Mouse (Mus musculus) ES-Bruce4 (cell line): ENCODE measurements around the gene Enpp6. TPM values are rescaled to one million over a fixed set of nuclear protein-coding genes. Genes with fewer than 3 reads are reported as not detected.

ENCODE experiments used
- H3K27ac ChIP-seq: 2 replicates; pipeline ENCODE4 v1.5.1; 2012; ENCODE audit warnings: low read length, inconsistent platforms; ENCODE audit not compliant: insufficient read depth
- H3K27me3 ChIP-seq: 2 replicates; pipeline ENCODE4 v1.6.1; 2012; ENCODE audit warnings: mild to moderate bottlenecking, low read length, inconsistent platforms; ENCODE audit not compliant: control insufficient read depth, poor library complexity, insufficient read depth, severe bottlenecking
- H3K36me3 ChIP-seq: 2 replicates; pipeline ENCODE4 v1.6.1; 2012; ENCODE audit warnings: inconsistent platforms, mild to moderate bottlenecking, low read length, moderate library complexity; ENCODE audit not compliant: control insufficient read depth, poor library complexity, insufficient read depth, severe bottlenecking
- H3K4me1 ChIP-seq: one replicate; pipeline ENCODE4 v1.8.1; 2011; ENCODE audit warnings: low read length; ENCODE audit not compliant: control insufficient read depth, insufficient read depth
- H3K4me3 ChIP-seq: 2 replicates; pipeline ENCODE4 v1.5.1; 2011; ENCODE audit warnings: low read depth, mild to moderate bottlenecking, low read length
- H3K9ac ChIP-seq: 2 replicates; pipeline ENCODE4 v1.6.1; 2012; ENCODE audit warnings: low read depth, mild to moderate bottlenecking, inconsistent platforms; ENCODE audit not compliant: poor library complexity, severe bottlenecking
- H3K9me3 ChIP-seq: replicated peaks from 2 replicates; pipeline ENCODE4 v1.6.1; 2012; ENCODE audit warnings: mild to moderate bottlenecking, low read length, inconsistent platforms; ENCODE audit not compliant: control insufficient read depth, poor library complexity, insufficient read depth, severe bottlenecking
- CTCF ChIP-seq: IDR thresholded peaks from one replicate; pipeline ENCODE4 v1.8.1; 2011; ENCODE audit warnings: low read depth, low read length
- EP300 ChIP-seq: IDR thresholded peaks from 2 replicates; pipeline ENCODE4 v1.6.1; 2011; ENCODE audit warnings: low read depth, low read length; ENCODE audit not compliant: insufficient read depth
- POLR2A ChIP-seq: IDR thresholded peaks from one replicate; pipeline ENCODE4 v1.8.1; 2011; ENCODE audit warnings: low read length; ENCODE audit not compliant: insufficient read depth
- polyA plus RNA-seq: library from polyadenylated mRNA; stranded (reverse); fragments of >200 nt; gene quantifications from 2 replicates; pipeline ENCODE4 v1.2.4, GENCODE M21; 2011; ENCODE audit warnings: low read depth; ENCODE audit not compliant: missing spikeins, insufficient read depth, insufficient read length

Enpp6 gene
- polyA plus RNA-seq, 1 experiment = not detected

DNA sequence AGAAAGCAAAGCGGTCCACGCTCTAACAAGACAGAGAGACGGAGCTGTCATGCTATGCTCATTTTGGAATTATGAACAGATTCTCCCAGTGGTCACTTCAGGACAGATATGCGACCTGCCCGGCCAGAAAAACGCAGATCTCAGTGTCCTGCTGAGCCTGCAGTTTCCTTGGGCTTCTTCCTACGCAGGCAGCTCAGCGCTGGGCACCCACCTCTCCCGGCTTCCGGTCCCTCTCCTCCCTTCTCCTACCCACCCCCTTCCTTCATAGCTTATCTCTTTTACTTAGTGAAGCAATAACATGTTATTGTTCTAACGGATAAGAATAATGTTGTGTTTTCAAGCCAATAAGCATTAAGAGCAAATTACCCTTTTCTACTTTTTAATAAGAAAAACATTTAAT is 2.0 kb upstream of the Enpp6 start:
- Histone ChIP-seq H3K4me1 (no peaks in the 10 kb centered on the region), H3K4me3 (no peak overlapping the region), H3K27ac (no peak overlapping the region), H3K9ac (no peak overlapping the region), H3K27me3 (no peaks in the 10 kb centered on the region), H3K36me3 (no peaks in the 10 kb centered on the region), H3K9me3 (no peaks in the 10 kb centered on the region)
- TF ChIP-seq CTCF = no peak
- TF ChIP-seq POLR2A = no peak
- no peak for TF ChIP-seq EP300

DNA sequence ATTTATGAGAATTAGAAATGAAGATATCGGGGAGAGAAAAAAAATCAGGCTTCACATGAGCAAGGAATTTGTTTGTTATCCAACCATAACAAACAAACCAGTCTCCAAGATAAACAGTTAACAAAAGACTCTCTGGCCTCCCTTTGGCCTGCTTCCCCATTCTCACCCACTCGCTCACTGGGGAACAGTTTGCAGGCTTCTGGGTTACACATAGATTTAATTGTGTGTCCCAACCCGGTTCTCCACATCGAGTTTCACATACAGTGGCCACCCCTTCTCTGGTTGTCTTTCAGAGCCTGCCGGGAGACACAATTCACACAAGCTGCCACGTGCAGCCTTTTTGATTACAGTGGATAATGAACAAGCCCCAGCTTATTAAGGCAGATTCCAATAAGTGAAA is 1.7 kb downstream of the Enpp6 start:
- Histone ChIP-seq H3K9me3 (no peaks in the 10 kb centered on the region), H3K4me1 (no peaks in the 10 kb centered on the region), H3K36me3 (no peaks in the 10 kb centered on the region), H3K27me3 (no peaks in the 10 kb centered on the region), H3K9ac (no peak overlapping the region), H3K4me3 (no peak overlapping the region), H3K27ac (no peak overlapping the region)
- TF ChIP-seq POLR2A (no peak), CTCF (no peak), EP300 (no peak)

DNA sequence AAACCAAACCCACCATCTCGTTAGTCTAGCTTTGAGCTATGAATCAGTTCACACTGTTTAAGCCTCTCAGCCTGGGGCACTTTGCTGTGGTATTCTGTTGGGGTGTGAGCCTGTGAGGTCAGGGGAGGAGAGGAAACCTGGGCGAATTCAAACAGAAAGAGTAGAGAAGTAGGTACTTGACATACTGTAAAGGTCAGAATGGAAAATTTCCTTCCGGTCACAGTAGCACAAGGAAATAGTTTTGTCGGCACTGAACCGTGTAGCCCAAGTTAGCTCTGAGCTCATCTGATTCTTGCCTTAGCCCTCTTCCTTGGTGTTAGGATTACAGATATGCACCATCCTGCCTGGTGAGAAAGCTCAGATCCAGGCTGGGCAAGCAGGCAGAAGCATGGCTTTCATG is 4.4 kb downstream of the Enpp6 start:
- Histone ChIP-seq H3K27me3 (no peaks in the 10 kb centered on the region), H3K9ac (no peak overlapping the region), H3K4me3 (no peak overlapping the region), H3K4me1 (no peaks in the 10 kb centered on the region), H3K27ac (no peak overlapping the region), H3K36me3 (no peaks in the 10 kb centered on the region), H3K9me3 (no peaks in the 10 kb centered on the region)
- TF ChIP-seq EP300 (no peak), CTCF (no peak), POLR2A (no peak)

DNA sequence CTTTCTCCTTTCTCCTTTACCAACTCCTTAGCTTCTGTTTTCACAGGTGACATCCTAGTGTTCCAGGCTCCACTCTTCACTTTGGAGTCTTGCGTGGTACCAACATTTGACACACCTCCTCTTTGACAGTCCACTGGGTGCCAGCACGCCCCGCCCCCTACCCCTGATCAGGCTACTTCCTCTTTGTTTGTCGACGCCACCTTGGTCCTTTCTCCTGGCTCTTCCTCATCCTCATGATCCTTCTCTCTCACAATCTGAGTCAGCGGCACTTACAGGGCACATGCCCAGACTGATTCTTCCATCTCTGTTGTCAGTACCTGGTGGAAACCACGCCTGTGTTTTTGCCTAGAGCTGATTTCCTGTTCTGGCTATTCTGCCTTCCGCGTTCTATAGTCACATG is 5.9 kb downstream of the Enpp6 start:
- H3K4me3 ChIP-seq = no peak overlapping the region
- H3K27me3 ChIP-seq = no peaks in the 10 kb centered on the region; the same call in 1 of the 2 replicates
- H3K27ac ChIP-seq = no peak overlapping the region
- TF ChIP-seq EP300 (no peak), POLR2A (no peak), CTCF (no peak)
- H3K36me3 ChIP-seq = no peaks in the 10 kb centered on the region
- no peaks in the 10 kb centered on the region for H3K4me1 ChIP-seq
- no peaks in the 10 kb centered on the region for H3K9me3 ChIP-seq
- no peak overlapping the region for H3K9ac ChIP-seq

DNA sequence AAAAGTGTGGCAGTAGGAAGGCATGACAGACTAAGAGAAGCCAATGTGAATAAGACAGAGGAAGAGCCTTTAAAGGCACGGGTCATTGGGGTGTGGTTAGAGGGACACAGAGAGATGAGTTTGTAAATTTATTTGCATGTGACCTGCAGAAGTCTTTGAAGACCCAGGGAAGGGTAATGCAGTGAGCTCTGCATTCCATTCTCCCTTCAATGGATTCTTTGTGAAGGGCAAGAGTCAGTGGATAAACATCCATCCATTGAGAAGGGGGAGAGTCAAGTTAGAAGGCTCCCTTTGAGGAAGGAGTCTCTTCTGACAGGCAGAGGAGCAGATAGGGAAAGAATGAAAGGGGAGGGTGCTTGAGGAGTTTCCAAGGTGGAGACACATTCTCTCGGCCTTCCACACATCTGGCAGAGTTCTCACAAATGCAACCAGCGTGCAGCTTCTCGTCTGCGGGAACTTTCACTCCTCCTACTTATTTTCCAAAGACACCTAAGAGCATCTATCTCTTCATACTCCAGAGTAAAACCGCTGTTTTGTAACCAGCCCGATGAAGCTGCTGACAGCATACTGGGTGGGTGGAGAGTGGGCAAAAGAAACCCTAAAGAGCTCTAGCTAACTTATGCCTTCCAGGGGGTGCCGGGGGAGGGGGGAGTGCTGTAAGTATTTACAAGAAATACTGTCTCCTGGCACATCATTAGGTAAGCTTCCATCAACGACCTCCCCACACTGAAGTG is 9.4 kb downstream of the Enpp6 start:
- TF ChIP-seq EP300 (no peak), POLR2A (no peak), CTCF (no peak)
- Histone ChIP-seq H3K27ac (no peak overlapping the region), H3K9me3 (no peaks in the 10 kb centered on the region), H3K4me1 (no peaks in the 10 kb centered on the region), H3K27me3 (no peaks in the 10 kb centered on the region; the same call in 1 of the 2 replicates), H3K9ac (no peak overlapping the region), H3K4me3 (no peak overlapping the region), H3K36me3 (no peaks in the 10 kb centered on the region)

DNA sequence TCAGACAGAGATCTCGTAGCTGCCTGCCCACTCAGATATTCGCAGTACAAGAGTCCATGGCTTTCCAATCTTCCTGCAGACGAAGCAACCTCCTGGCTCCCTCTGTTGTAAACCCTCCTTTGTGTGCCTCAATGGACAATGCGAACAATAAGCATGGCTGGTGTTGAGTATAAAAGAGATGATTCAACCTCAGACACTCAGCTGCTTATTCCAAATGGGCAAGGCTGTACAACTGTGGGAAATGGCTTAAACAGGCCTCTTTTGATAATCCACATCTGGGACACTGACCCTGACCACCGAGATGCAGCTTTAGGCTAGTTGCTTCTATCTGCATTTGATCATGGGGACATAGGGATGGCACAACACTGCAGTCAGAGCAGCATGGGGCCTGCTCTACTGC is 19.0 kb downstream of the Enpp6 start:
- no peaks in the 10 kb centered on the region for H3K27me3 ChIP-seq
- TF ChIP-seq EP300 (no peak), POLR2A (no peak), CTCF (no peak)
- H3K9ac ChIP-seq = no peak overlapping the region
- H3K36me3 ChIP-seq = no peaks in the 10 kb centered on the region
- no peak overlapping the region for H3K27ac ChIP-seq
- H3K4me1 ChIP-seq = no peaks in the 10 kb centered on the region
- no peaks in the 10 kb centered on the region for H3K9me3 ChIP-seq
- H3K4me3 ChIP-seq = no peak overlapping the region
